In the genomic region with DNA sequence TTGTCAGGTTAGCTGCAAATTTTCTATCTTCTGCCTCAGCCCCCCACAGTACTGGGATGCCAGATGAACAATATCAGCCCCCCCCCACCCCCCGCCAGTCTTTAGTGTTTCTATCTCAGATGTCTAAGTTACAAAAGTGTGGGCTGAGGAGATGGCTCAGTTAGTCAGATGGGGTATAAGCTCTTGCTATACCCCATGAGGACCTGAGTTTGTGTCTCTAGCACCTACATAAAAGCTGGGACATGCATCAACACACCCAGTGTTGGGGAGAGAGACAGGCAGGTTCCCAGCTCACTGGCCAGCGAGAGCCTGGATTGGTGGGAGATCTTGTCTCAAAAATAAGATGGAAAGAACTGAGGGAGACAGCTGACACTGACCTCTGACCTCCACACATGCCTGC, we compare ENCODE assay signal across 24 mouse cellular contexts. TPM values are rescaled to one million over a fixed set of nuclear protein-coding genes. Genes with fewer than 3 reads are reported as not detected.
DNase-seq lines count a peak whose midpoint lies in the region; ATAC-seq lines count a peak whose summit lies in the region.
"Had no signal": no experiment of that assay in that cellular context is flagged by ENCODE, and none has a peak within 500 bp of the region (broad histone marks: within the 10 kb centered on the region; RNA-seq: fewer than 3 reads in every experiment).

No protein-coding gene starts in this region.

- peaks cover 3% of the 10 kb centered on the region; the same call in 1 of the 2 replicates for H3K9me3 ChIP-seq in midbrain, embryonic 11.5 days (ENCODE audit: control insufficient read depth, low read length)
- no peaks in the 10 kb centered on the region for H3K9me3 ChIP-seq in midbrain, embryonic 13.5 days
- H3K9me3 ChIP-seq: G1E had no signal

- H3K4me3 ChIP-seq in midbrain, embryonic 11.5 days (ENCODE audit: low read depth, low read length): no peak overlapping the region
- no peak overlapping the region for H3K4me3 ChIP-seq in midbrain, embryonic 13.5 days (replicated peaks)

- 80% methylated on average over 2 of the region's 2 CpGs for WGBS in midbrain, embryonic 11.5 days
- 86% methylated on average over 2 of the region's 2 CpGs for WGBS in midbrain, embryonic 13.5 days

- no peaks in the 10 kb centered on the region for H3K36me3 ChIP-seq in midbrain, embryonic 11.5 days (ENCODE audit: control insufficient read depth, insufficient read depth, low read length)
- no peaks in the 10 kb centered on the region for H3K36me3 ChIP-seq in midbrain, embryonic 13.5 days
- H3K36me3 ChIP-seq: G1E had no signal

- peak; percentile 55 for DNase-seq in heart, adult 11 months
- DNase-seq in heart, postnatal 25 days (ENCODE audit: low spot score): no peak
- DNase-seq in midbrain, embryonic 11.5 days (ENCODE audit: low spot score, missing footprints): peak; percentile 76
- DNase-seq: adrenal gland, adult 2 months; adrenal gland, adult 8-10 months; adrenal gland, postnatal 10 days; adrenal gland, postnatal 14 days; adrenal gland, postnatal 25 days; adrenal gland, postnatal 36 days; B cell, adult 2 months; cerebellum, adult 11 months; cerebellum, adult 11-12 months; cerebellum, adult 18-20 months had no signal

- no peak overlapping the region for H3K4me2 ChIP-seq in midbrain, embryonic 11.5 days
- H3K4me2 ChIP-seq in midbrain, embryonic 13.5 days (replicated peaks): no peak overlapping the region

- H3K27me3 ChIP-seq in midbrain, embryonic 11.5 days (ENCODE audit: control insufficient read depth, insufficient read depth, low read length): peaks cover 2% of the 10 kb centered on the region; the same call in 1 of the 2 replicates
- H3K27me3 ChIP-seq in midbrain, embryonic 13.5 days: peaks cover 28% of the 10 kb centered on the region
- H3K27me3 ChIP-seq: CH12.LX had no signal

- peaks cover 8% of the 10 kb centered on the region for H3K4me1 ChIP-seq in midbrain, embryonic 11.5 days (ENCODE audit: control insufficient read depth, insufficient read depth, low read length)
- peaks cover 13% of the 10 kb centered on the region for H3K4me1 ChIP-seq in midbrain, embryonic 13.5 days (replicated peaks)

- intact Hi-C loops in heart, postnatal 25 days (cut with DNase I): no loop called here

- ATAC-seq in midbrain, embryonic 11.5 days (ENCODE audit: low FRiP score): no peak
- ATAC-seq in midbrain, embryonic 13.5 days: no peak
- ATAC-seq: activated CD4-positive, CD25-positive, alpha-beta regulatory T cell, adult 4 months; CD4-positive, CD25-positive, alpha-beta regulatory T cell, adult 4 months; Patski had no signal

- no peak overlapping the region for H3K9ac ChIP-seq in midbrain, embryonic 11.5 days (ENCODE audit: low read length)
- H3K9ac ChIP-seq in midbrain, embryonic 13.5 days (replicated peaks): no peak overlapping the region

- no peak overlapping the region for H3K27ac ChIP-seq in midbrain, embryonic 11.5 days (ENCODE audit: low read depth, low read length)
- no peak overlapping the region for H3K27ac ChIP-seq in midbrain, embryonic 13.5 days

RNA-seq across cellular contexts. Expression of a gene that starts 52.6 kb away (rescaled TPM):
- 10 to 100 TPM; 73.2 to 73.8 TPM for total RNA-seq in heart, postnatal 25 days (2021)
- polyA plus RNA-seq in midbrain, embryonic 11.5 days (2014; fragmentation: Nextera tagmentation; extraction: Ambion mirVana): 111 and 120 TPM in 2 replicates
- polyA plus RNA-seq in midbrain, embryonic 13.5 days (2015; fragmentation: Nextera tagmentation; extraction: Ambion mirVana): 101 and 103 TPM in 2 replicates

RNA-seq across cellular contexts. Expression of a gene that starts 53.1 kb away (rescaled TPM):
- 10 to 100 TPM; 10.1 to 10.7 TPM for total RNA-seq in heart, postnatal 25 days (2021)
- 8.1 and 8.9 TPM in 2 replicates for polyA plus RNA-seq in midbrain, embryonic 11.5 days (2014; fragmentation: Nextera tagmentation; extraction: Ambion mirVana)
- polyA plus RNA-seq in midbrain, embryonic 13.5 days (2015; fragmentation: Nextera tagmentation; extraction: Ambion mirVana): 4.1 and 4.4 TPM in 2 replicates

RNA-seq across cellular contexts. Expression of a gene that starts 59.0 kb away (rescaled TPM):
- total RNA-seq in heart, postnatal 25 days (2021): not detected
- 14.6 and 19.0 TPM in 2 replicates for polyA plus RNA-seq in midbrain, embryonic 11.5 days (2014; fragmentation: Nextera tagmentation; extraction: Ambion mirVana)
- 10.7 and 16.2 TPM in 2 replicates for polyA plus RNA-seq in midbrain, embryonic 13.5 days (2015; fragmentation: Nextera tagmentation; extraction: Ambion mirVana)
- total RNA-seq: adrenal gland, adult 18-20 months; adrenal gland, adult 2 months; adrenal gland, adult 8-10 months; adrenal gland, postnatal 10 days; adrenal gland, postnatal 14 days; adrenal gland, postnatal 25 days; adrenal gland, postnatal 36 days; adrenal gland, postnatal 4 days; CH12.LX; ES-E14; G1E; MEL had no signal
- polyA plus RNA-seq: activated CD4-positive, CD25-positive, alpha-beta regulatory T cell, adult 4 months; adrenal gland, adult 2 months; C2C12; CD4-positive, CD25-positive, alpha-beta regulatory T cell, adult 4 months; G1E; Patski had no signal
